Mouse (Mus musculus) brain, embryonic 18.5 days (tissue): ENCODE measurements around the gene Lipe.
A peak's percentile ranks its signal among the peaks of the same experiment; 100 is the strongest.
"Not testable (repeated sequence)": the region's sequence is repeated elsewhere in the genome, so short reads cannot be mapped to it uniquely, and the experiment has no call there.

ENCODE experiments used
- DNase-seq: peaks from one replicate; pipeline ENCODE4 v3.0.0-alpha.2; 2012; ENCODE audit warnings: low read depth, low spot score

Gene Lipe

DNA sequence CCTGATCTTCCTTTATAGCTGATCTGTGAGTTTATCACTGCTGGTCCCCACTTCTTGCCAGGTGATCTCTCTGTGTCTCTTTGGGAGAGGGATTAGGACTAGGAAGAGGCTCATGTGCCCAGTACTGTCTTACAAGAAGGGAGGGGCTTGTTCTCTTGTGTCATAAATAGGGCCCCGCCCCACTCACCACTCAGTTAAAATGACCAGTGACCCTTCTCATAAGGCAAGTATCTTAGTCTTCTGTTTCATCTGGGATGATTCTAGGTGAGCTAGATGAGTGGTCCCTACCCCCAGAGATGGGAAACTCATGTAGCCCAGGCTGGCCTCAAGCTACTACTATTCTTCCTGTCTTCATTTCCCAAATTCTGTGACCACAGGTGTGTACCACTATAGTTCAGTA lies at the start of gene Lipe:
Lipe (minus strand) TSS at position 101 of the 400 bp plus-strand sequence.
- no peak for DNase-seq

DNA sequence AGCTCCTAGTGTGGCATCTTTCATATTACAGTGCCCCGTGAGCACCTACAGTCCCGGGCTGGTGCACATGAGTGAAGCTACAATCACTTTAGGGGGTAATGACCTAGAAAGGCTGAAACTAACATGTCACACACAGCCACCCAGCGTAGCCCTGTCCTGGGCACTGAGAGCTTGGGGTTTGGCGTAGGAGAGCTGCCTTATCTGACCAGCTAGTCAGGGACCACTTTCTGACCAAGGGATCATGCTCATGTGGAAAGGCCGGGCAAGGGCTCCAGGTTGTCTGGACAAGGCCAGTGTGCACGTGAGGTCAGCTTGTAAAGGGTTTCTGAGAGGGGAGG lies 42.3 kb upstream of the Lipe start:
- DNase-seq, result no peak

DNA sequence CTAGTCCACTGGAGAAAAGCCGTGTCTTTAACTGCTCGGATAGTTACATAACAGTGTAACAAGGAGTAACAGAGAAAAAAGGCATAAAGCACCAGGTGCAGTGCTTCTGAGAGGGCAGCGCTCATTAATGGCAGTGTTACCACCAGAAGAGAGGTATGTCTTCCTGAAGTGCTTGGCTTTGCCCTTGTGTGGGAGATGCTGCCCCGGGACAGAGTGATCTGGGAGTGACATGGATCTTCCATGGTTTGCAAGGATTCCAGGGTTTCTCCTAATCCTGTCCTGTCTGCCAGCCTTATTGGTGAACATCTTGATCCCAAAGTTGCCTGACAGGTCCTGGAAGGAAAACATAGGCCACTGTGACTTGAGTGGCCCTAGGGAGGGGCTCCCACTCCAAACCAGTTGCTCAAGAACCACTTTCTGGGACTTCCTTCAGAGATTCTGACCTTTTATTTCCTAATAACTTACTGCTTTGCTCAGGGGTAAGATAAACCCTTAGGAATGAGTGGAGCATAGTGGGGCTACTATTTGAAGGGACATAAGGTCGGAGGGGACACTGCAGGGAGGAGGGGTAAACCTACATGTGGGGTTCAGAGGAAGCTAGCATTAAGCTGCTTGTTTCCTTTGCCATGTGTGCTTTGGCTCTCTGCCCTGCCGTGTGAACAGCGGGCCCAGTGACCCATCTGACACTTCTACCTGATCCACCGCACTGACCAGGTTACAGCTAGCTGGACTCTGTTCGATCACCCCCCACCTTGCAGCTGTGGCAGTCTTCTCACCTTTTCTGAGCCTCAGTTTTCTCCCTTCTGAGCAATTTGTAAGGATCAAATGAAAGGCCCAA lies 41.7 kb upstream of the Lipe start:
- no peak for DNase-seq

DNA sequence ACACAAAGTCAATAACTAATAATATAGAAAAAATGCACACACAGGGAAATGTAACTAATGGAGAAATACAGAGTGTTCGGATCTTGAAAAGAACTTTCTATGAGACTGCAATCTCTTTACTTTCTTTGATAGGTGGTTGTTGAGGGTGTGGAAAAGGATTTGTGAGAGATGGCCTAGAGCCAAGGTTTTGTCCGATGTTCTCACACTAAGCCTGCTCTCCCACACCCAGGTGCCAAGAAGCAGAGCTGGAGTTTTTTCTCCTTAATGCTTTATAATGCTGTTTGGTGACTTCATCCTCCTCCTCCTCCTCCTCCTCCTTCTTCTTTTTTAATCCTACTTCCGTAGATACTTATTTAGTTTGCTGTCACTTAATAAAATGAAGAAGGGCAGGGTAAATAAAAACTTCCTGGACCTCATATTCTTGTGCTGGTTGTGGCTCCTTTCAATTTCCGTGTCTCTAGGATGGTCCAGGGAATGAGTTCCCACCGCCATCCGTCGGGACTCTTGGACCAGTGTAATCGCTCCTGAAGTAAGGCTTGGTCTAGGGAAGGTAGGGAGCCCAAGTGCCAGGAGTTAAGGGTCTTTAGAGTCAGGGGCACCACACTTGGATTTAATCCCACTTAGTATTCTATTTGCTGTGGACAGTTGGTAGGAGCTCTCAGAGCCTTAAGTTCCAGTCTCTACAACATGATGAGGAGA lies 40.8 kb upstream of the Lipe start:
- DNase-seq, result no peak

DNA sequence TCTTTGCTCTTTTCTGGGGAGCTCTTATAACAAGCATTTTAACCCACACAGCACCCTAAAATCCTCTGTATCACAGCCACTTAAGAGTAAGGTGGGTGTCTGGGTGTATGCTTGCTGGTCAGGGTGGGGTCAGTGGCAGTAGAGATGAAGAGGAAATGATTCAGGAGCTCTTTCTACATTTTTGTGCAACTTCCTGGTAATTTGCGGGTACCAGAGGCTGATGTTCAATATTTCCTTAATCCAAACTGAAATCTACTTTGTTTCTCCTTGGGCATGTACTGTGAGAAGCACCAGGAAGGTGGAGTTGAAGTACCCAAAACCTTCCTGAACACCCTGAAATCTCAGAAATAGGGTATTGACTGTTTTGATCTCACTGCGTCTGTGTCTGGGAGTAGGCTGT lies 38.2 kb upstream of the Lipe start:
- no peak for DNase-seq

DNA sequence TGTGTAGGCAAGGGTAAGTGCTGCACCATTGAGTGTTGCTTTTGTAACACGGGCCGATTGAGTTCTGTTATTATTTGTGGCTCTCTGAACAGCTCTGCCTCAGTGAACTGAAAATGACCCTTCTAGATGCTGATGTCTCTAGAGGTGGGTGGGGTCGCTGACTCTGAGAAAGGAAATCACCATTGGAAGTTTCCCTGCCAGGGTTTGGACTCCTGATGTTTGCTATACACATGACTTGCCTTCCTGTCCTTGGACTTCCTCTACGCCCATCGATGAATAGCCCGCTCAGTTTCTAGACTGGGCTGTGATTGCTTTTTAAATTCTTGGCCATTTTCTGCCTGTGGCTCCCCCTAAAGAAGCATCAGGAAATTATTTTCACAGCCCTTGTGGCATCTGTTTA lies 37.7 kb upstream of the Lipe start:
- no peak for DNase-seq

DNA sequence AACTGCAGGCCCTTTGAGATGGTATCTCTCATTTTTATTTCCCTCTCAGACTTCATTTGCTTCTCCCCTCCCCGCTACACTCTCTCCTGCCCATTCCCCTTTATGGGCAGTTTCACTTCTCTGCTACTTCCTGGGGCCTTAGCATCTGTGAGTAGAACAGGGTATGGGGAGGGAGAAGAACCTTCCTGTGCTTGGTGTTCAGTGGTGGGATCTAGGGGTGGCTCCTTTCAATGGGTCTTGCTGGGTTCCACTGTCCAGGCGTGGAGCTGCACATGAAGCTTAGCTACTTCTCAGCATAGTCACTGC lies 37.0 kb upstream of the Lipe start:
- DNase-seq, result no peak

DNA sequence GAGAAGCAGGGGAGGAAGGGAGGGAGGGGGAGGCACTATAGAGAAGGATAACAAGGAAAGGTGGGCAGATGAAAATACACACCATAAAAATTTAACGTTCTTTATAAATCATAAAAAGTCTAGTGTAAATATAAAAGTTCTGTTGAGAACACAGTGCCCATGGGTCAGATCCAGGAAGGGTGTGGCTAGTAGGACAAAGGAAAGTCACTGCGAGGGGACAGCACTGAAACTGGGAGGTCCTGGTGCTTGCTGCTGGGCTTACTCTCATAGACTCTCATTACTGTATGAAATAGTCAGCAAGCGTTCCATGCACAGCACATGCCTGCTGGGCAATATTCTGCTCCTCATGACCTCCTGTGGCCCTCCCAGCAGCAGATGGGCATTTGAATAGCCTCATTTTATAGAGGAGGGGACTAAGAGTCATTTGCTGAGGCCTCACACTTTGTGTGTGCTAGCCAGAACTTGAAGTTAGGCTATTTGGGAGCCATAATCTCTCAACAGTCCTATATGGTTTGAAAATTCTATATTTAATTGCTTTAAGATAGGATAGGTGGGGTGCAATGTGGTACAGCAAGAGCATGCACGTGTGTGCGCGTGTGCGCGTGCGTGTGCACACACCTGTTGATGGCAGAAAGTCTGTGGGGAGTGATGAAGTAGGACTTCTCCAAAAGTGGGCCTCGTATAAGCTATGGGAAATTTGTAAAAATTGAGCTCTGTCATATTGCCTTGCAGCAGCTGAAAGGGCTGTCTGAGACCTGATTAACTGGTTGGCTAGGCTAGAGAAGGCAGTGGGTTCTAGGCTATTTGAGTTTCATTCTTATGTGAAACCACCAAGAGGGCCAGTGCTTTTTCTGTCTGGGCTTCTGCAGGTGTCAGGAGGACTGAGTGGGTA lies 36.4 kb upstream of the Lipe start:
- no peak for DNase-seq

DNA sequence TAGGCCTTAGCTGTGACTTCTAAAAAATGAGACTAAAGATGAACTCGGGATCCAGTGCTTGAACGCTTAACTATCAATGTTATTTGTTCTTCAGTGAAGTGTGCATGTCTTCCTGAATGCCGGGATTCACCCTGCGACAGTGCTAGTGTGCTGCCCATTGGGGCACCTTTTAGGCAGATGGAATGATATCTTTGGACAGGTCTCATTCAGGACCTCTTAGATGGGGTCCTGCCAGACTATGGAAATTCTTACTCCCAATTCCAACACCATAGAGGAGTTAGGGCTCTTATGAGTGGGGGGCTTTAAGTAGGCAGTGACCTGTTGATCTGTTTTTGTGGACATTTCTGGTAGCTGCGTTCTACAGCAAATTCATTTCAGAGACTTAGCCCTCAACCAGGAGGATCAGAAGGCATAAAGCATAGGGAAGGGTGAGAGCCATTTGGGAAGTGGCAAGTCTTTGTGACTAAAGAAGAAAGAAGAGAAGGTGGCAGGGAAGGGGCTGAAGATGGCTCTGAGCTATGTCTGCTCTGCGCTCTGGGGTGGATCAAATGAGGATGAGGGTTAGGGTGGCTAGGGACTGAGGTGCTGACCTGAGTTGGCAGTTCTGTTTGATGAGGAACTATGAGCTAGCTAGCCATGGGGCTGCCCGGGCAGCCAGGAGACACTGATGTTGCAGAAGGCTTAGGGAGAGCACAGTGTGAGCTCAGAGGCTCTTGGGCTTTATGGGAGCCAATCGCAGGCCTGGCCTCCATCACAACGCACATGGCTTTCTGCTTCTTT lies 35.5 kb upstream of the Lipe start:
- no peak for DNase-seq

DNA sequence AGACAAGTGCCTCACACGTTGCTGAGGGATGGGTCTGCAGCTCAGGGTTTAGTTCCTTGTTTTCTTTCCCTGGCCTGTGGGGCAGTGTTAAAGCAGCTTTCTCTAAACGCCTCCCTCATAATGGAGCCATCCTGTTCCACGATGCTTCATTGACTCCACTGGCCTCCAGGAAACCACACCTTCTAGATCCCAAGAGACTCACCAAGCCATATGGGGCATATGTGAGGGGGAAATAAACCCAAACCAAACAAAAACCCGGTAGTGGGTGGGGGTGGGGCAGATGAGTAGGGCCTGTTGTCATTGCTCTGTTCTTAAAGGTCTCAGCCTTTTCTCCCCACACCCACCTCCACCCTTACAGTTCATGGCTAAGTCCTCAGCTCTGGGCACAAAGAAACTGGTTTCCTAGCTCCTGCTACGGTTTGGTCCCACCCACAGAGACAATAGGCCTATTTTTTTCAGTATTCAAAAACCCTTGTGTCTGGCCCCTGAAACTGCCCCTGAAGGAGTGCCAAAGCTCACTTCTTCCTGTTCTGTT lies 34.6 kb upstream of the Lipe start:
- no peak for DNase-seq

DNA sequence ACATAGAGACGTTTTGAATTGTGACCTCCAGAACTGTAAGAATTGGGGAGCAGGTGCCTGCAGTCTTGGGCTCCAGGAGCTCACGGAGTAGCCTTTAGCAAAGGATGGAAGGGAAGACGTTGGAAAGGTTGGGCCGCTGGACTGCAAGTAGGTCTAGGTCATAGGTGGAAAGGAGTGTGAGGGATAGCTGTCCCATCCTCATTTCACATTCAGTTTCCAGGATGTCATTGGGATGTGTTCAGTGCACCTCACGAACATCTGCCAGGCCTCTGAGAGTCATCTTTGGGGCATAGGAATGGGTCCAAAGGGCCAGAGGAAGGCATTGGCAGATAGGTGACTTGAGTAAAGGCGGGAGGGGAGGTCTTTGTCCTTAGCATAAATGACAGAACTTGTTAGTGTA lies 33.9 kb upstream of the Lipe start:
- DNase-seq, result no peak

DNA sequence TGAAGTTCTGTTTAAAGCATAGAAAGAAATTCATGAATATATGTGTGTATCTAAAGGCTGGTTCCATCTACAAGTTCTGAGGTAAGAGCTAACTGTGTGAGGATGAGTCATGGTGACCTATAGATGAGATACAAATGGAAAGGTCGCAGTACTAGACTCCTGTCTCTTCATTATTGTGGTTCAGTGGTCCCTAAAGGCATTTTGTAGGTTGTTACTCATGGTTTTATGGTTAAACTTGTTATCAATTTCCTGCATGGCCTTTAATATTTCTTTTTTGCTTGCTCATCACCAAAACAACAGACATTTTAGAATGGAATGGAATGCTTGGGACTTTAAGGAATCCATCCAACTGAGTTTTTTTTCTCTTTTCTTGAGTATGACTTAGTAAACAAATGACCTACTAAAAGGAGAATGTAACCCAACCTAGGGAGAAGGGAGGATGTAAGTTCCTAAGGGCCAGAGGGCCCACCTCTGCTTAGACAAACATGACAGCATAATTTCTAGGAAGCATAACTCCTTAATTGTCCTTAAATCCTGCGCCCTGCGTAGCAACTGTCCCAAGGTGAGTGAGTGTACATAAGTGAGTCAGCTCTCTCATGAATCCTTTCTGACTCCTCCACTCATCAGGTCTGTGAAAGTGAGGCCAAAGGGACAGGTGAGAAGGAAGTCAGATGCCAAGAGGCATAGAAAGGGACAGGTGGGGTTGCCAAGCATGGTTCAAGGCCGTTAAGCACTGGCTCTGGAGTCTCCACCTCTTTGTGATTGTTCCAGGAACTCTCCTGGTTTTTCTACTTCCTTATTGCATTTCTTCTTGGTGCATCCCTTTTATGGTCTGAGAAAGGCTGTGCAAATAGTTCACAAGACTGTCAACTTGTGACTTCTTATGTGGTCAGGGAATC lies 31.6 kb upstream of the Lipe start:
- no peak for DNase-seq

DNA sequence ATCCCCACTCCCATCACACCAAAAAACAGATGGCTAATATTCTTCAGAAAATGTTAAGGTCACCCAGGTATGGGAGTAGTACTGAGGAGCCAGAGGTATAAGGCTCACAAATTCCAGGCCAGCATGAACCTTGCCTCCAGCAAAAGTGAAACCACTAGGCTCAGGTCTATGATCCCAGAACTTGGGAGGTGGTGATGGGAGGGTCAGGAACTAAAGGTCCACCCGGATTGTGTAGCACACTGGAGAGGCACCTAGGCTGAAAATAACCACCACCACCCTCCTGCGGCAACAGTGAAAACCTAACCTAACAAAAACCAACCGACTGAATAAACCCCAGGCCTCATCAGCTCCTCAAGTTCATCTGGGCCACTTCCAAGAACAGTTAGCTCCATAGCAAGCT lies 29.8 kb upstream of the Lipe start:
- DNase-seq, result no peak

DNA sequence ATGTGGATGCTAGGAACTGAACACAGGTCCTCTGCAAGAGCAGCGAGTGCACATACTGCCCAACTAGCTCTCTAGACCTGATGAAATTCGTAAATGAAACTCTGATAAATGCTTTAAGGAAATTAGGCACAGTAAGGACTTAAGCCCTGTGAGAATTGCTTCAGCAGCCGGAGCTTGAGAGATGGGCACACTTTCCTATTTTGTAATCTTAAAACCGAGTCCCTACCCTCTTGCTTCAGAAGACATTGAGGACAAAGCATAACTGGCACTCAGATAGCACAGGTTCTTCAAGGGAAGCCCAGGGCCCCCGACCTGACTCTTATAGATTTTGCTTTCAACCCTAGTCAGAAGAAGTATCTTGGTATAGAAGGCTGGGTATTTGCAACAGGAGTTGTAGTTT lies 28.6 kb upstream of the Lipe start:
- DNase-seq, result no peak

DNA sequence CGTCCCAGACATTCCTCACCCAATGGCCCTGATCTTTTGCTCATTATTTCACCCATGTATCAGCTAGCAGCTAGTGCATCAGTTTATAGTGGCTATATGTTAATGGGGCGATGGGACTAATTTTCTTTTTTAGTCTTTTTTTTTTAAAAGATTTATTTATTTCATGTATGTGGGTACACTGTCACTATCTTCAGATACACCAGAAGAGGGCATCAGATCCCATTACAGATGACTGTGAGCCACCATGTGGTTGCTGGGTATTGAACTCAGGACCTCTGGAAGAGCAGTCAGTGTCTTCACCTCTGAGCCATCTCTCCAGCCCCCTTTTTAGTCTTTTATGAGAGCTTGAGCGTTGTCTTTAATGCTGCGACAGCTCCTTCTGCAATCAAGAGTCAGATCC lies 27.9 kb upstream of the Lipe start:
- DNase-seq, result not testable (repeated sequence)

DNA sequence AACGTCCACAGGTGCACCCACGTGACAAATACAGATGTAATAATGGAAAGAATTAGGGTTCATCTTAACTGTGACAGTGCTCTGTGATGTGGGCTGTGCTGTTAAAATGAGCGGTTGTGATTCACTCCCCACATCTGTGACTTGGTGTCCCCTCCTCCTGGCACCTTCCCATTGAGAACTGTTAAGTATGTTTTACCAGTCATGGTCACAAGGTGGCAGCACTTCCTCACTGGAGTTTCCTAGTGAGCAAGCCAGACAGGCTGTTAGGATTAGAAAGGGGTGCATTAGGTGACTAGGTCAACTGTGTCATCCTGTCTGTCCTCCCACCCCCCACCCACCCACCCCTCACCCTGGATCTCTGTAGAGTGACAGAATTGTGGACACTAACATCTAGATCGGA lies 25.9 kb upstream of the Lipe start:
- peak; percentile 28 for DNase-seq

DNA sequence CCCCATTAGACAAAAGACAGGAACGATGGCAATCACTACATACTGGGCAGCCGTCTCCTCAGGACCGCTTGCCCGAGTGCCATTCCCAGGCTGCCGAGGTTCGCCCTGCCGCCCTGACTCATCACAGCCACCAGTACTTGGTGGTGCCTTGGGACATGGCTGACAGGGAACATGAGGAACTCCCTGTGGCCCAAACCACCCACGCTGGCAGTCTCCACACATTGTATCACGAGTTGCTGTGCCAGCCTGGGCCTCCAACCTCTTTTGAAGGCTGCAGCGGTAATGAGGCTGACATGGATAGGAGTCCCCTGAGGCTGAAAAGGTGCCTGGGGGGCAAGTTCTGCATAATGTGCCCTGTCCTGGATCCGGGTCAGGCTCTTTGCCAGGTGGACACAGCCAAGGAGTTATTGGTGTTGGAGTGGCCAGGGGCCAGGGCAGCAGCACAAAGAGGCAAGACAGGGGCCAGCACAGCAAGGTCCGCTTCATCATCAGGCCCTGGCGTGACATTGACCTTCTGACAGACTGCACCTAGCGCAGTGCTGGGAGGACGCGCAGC lies 23.9 kb upstream of the Lipe start:
- DNase-seq, result no peak

DNA sequence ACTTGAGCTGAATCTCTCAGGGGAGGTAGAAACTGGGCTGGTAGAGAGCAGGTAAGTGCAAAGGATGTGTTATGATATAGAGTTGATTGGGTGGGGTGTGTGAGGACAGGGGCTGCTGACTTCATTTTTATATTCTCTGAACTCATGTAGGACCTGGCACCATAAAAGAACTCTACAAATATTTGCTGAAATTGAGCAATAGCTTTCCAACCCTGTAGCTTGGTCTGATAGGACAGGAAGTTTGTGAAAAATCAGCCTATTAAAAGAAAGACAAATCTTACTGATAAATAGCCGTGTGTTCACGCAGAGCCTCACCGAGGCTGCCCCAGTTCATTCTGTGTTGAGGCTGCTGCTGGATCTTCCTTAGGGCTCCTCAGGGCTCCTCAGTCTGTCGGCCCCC lies 21.4 kb upstream of the Lipe start:
- DNase-seq, result no peak

DNA sequence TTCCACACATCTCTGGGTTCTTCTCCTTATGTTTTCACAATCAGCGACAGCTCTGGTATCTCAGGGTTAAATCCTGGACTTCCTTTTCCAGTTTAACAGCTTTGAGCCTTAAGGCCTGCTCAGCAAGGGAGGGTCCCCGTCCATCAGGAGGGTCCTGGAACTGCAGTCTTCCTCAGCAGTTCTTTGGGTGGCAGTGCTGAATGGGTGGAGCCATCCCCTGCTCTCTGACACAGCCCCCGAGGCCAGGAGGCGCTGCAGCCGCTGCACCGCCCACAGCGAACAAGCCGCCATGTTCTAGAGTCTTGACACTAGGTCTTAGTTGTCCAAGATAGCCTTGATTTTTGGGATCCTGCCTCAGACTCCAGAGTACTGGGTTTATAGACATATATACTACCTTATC lies 21.0 kb upstream of the Lipe start:
- no peak for DNase-seq

DNA sequence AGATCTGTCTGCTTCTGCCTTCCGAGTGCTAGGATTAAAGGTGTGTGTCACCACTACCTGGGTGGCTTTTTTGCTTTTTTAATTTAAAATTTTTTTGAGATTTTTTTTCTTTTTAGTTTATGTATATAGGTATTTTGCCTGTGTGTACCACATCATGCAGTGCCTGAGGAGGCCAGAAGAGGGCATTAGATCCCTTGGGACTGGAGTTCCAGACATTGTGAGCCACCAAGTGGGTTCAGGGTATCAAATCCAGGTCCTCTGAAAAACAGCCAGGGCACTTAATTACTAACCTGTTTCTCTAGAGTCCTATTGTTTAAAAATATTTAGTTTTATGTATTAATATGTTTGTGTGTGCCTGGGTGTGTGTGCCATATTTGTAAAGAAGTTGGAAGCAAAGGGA lies 19.1 kb upstream of the Lipe start:
- no peak for DNase-seq
